Mouse (Mus musculus) E14TG2a.4 (cell line): ENCODE results near the gene Proser3.

Experiments
- H3K27me3 ChIP-seq: 2 replicates; pipeline ENCODE4 v1.6.1; 2014; ENCODE audit warnings: low read length, control low read depth; ENCODE audit not compliant: insufficient read depth
- H3K36me3 ChIP-seq: 2 replicates; pipeline ENCODE4 v1.6.1; 2014; ENCODE audit warnings: low read length, control low read depth; ENCODE audit not compliant: insufficient read depth
- H3K4me1 ChIP-seq: replicated peaks from 2 replicates; pipeline ENCODE4 v1.6.1; 2014; ENCODE audit warnings: low read depth, low read length, control low read depth
- H3K4me3 ChIP-seq: replicated peaks from 2 replicates; pipeline ENCODE4 v1.5.1; 2014; ENCODE audit warnings: mild to moderate bottlenecking, low read length
- H3K9me3 ChIP-seq: 2 replicates; pipeline ENCODE4 v1.6.1; 2014; ENCODE audit warnings: low read length, control low read depth
- CTCF ChIP-seq: conservative IDR thresholded peaks from 2 replicates; pipeline ENCODE4 v1.5.1; 2014; ENCODE audit warnings: low read length
- NANOG ChIP-seq: IDR thresholded peaks from 2 replicates; pipeline ENCODE4 v1.6.1; 2014; ENCODE audit warnings: borderline replicate concordance, low read length, mixed read lengths
- POU5F1 ChIP-seq: IDR thresholded peaks from 2 replicates; pipeline ENCODE4 v1.6.1; 2014; ENCODE audit warnings: low read length, borderline replicate concordance

Gene Proser3

DNA sequence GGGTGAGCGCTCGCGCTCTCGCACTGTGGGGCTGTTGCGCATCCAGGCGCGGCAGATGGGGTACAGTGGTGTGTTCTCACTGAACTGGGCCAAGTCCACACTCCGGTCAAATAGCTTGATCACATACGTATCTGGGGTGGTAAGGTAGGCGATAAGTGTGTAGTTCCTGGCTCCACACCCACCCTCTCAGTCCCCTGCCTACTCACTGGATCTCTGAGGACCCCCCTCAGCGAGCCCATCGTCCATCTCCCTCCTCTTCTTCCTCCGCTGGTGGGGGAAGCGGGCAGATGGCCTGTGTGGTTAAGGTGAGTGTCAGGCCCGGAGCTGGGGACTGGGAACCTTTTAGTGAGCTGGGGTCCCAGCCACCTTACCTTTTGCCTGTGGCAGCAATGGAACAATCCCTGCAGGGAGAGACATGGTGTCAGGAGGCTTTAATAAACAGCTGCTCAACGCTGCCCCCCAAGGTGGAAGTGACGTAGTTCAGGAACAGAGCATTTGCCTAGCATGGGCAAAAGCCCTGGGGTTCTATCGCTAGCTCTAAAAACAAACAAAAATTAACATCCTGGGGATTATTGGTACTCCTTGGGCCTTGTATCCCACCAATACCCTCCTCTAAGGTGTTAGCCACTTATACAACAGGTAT lies 4.9 kb upstream of the Proser3 start:
- TF ChIP-seq CTCF (no peak), POU5F1 (no peak), NANOG (no peak)
- H3K36me3 ChIP-seq, result peaks cover 43% of the 10 kb centered on the region
- peaks cover 80% of the 10 kb centered on the region for H3K4me1 ChIP-seq
- H3K27me3 ChIP-seq, result no peaks in the 10 kb centered on the region
- H3K4me3 ChIP-seq, result no peak overlapping the region; the same call in 1 of the 2 replicates
- H3K9me3 ChIP-seq, result no peaks in the 10 kb centered on the region

DNA sequence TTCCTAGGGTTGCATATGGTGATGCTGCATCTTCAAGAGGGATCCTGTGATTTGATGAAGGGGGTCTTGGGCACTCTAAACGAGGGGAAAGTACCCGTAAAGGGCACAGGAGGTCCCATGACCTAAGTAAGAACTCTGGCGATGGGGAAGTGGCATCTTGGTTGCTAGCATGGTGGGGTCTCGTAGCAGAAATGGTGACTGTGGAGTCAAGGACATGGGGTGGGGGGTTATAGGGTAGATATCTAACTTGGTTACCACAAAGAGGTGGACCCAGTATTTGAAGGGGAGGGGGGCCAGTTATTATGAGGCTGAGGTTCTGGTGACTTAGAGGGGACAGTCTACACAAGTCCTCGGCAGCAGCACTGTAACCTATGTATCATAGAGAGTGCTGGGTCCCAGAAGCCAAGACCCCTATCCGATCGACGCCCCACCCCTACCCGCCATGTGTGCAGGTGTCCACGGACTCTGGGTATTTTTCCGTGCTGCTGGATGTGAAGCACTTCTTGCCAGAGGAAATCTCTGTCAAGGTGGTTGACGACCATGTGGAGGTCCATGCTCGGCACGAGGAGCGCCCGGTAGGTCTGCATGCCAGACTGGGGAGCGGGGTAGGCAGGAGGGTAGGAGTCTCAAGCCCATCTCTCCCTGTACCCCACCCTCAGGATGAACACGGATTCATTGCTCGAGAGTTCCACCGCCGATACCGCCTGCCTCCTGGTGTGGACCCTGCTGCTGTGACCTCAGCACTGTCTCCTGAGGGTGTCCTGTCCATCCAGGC lies 1.9 kb upstream of the Proser3 start:
- Histone ChIP-seq H3K4me1 (peaks cover 72% of the 10 kb centered on the region), H3K9me3 (no peaks in the 10 kb centered on the region), H3K36me3 (peaks cover 45% of the 10 kb centered on the region), H3K4me3 (peak overlapping the region; percentile 88), H3K27me3 (no peaks in the 10 kb centered on the region)
- TF ChIP-seq CTCF, result no peak
- TF ChIP-seq POU5F1, result no peak
- TF ChIP-seq NANOG, result no peak

DNA sequence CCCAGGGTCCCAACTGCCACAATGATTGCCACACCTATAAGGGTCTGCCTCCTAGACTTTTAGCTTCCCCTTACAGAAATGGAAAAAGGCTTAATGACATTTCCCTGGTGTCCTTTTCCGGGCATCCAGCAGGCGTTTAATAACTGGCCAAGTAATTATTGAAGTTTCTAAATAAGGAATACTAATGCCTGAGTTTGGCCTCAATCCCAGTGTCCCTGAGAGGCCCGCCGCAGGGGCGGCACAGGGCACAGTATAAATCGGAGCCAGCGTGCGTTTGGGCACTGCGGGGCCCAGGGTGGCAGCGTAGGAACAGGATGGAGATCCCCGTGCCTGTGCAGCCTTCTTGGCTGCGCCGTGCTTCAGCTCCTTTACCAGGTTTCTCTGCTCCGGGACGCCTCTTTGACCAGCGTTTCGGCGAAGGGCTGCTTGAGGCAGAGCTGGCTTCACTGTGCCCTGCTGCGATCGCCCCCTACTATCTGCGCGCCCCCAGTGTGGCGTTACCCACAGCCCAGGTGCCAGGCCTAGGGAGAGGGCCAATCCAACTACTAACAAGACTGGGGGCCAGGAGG lies 1.0 kb upstream of the Proser3 start:
- H3K4me1 ChIP-seq, result peaks cover 63% of the 10 kb centered on the region

DNA sequence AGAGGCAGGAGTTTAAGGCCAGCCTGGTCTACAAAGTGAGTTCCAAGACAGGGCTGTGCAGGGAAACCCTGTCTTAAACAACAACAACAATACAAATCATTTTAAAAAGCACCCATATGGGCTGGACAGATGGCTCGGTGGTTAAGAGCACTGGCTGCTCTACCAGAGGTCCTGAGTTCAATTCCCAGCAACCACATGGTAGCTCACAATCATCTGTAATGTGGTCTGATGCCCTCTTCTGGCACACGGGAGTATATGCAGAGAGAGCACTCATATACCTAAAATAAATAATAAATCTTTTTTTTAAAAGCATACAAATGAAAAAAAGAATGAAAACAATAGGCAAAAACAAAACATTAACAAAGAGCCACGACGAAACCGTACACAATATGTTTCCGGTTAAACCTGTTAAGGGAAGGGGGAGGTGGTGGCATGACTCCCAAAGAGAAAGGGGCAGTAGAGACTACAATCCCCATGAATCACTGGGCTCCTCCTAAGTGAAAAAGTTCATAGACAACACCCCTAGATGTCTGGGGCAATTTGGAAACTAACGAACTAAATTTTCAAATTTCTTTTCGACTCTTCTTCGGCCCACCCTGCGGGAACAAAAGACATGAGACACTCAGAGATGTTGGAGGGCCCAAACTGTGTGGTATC lies 526 bp downstream of the Proser3 start:
- Histone ChIP-seq H3K4me3 (peak overlapping the region; percentile 88), H3K4me1 (peaks cover 48% of the 10 kb centered on the region), H3K9me3 (no peaks in the 10 kb centered on the region), H3K36me3 (peaks cover 47% of the 10 kb centered on the region), H3K27me3 (no peaks in the 10 kb centered on the region)
- no peak for TF ChIP-seq NANOG
- TF ChIP-seq CTCF, result peak; percentile 27
- TF ChIP-seq POU5F1, result no peak

More for the DNA sequence above, 1.0 kb upstream of the Proser3 start:
- Histone ChIP-seq H3K9me3 (no peaks in the 10 kb centered on the region), H3K36me3 (peaks cover 54% of the 10 kb centered on the region), H3K4me3 (peak overlapping the region; percentile 88), H3K27me3 (no peaks in the 10 kb centered on the region)
- TF ChIP-seq NANOG, result no peak
- TF ChIP-seq CTCF, result no peak
- TF ChIP-seq POU5F1, result no peak

DNA sequence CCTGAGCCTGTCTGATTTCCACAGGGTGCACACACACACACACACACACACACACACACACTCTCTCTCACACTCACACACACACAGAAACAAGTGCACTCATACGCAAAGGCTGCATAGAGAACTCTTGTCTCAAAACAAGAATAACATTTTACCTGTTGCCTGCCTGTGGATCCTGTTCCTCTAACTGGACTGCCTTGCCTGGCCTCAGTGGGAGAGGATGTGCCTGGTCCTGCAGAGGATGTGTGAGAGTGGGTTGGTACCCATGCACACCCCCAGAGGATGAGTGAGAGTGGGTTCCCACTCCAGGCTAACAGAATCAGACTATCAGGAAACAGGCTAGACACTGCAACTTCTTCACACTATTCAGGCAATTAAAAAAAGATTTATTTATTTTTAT lies 1.5 kb downstream of the Proser3 start:
- no peak for TF ChIP-seq NANOG
- no peak for TF ChIP-seq POU5F1
- no peak for TF ChIP-seq CTCF
- Histone ChIP-seq H3K4me3 (no peak overlapping the region), H3K9me3 (no peaks in the 10 kb centered on the region), H3K4me1 (peaks cover 41% of the 10 kb centered on the region), H3K36me3 (peaks cover 46% of the 10 kb centered on the region), H3K27me3 (no peaks in the 10 kb centered on the region)

DNA sequence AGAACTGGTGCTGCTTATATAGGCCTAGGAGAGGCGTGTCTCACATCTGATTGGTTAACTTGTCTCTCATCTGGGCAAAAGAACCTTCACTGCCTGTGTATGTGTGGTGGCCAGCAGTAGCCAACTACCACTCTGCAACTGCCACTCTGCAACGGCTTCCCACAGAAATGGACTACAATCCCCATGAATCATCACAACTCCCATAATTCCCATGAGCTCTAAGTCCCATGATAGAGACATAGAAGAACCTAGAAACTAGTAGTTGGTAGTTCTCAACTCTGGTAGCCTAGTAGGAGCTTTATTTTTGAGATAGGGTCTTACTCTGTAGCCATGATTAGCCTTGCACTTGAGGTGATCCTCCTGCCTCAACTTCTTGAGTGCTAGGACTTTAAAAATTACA lies 2.2 kb downstream of the Proser3 start:
- Histone ChIP-seq H3K4me3 (no peak overlapping the region), H3K4me1 (peaks cover 34% of the 10 kb centered on the region), H3K36me3 (peaks cover 43% of the 10 kb centered on the region), H3K9me3 (no peaks in the 10 kb centered on the region), H3K27me3 (no peaks in the 10 kb centered on the region)
- no peak for TF ChIP-seq POU5F1
- TF ChIP-seq NANOG, result no peak
- TF ChIP-seq CTCF, result no peak

DNA sequence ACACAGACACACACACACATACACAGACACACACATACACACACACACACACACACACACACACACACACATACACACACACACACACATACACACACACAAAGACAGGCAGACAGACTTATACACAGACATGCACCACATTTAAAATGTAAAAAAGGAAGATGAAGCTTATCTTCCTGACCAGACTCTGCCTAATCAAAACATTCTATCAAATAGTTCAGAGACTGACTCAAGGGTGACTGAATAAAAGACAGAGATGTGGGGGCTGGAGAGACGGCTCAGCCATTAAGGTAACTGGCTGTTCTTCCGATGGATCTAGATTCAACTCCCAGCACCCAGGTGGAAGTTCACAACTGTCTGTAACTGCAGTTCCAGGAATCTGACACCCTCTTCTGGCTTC lies 7.8 kb downstream of the Proser3 start:
- peaks cover 43% of the 10 kb centered on the region for H3K4me1 ChIP-seq
- H3K36me3 ChIP-seq, result peaks cover 59% of the 10 kb centered on the region
- no peak for TF ChIP-seq NANOG
- TF ChIP-seq POU5F1, result no peak
- TF ChIP-seq CTCF, result no peak

DNA sequence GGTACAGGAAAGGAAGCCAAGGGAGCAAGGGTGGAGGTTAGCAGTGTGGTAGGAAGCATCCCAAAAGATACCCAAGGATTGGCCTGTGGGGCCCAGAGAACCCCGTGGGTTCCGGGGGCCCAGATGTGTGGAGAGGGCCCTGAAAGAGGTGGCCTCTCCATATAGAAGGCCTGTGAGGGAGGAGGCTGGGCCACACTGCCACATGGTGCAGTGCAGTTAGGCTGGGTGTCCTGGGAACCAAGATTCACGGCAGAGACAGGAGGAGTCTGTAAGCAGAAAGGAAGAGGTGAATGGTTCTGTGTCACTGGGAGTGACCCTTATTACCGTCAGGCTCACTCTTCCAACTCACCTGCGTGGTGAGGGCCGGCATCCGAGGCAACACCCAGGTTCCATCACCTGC lies 11.5 kb downstream of the Proser3 start:
- TF ChIP-seq POU5F1 (no peak), NANOG (no peak), CTCF (no peak)
- H3K27me3 ChIP-seq, result peaks cover 11% of the 10 kb centered on the region
- peak overlapping the region; percentile 68 for H3K4me3 ChIP-seq
- no peaks in the 10 kb centered on the region for H3K9me3 ChIP-seq
- peaks cover 49% of the 10 kb centered on the region for H3K4me1 ChIP-seq
- peaks cover 43% of the 10 kb centered on the region for H3K36me3 ChIP-seq

More for the DNA sequence above, 7.8 kb downstream of the Proser3 start:
- Histone ChIP-seq H3K27me3 (no peaks in the 10 kb centered on the region), H3K9me3 (no peaks in the 10 kb centered on the region), H3K4me3 (no peak overlapping the region)
